Mouse (Mus musculus) erythroblast, embryonic 14.5 days (primary cell): ENCODE data around the gene Krtap9-5.

Experiments
- GATA1 ChIP-seq: IDR thresholded peaks from 2 replicates; pipeline ENCODE4 v1.6.1; 2012; ENCODE audit warnings: low read length, inconsistent platforms, mixed read lengths
- TAL1 ChIP-seq: IDR thresholded peaks from 3 replicates; pipeline ENCODE4 v1.6.1; 2012; ENCODE audit warnings: low read length, inconsistent platforms, mixed read lengths

GRCm38 (mm10) chr11:99935991-99936390, 12.3 kb upstream of the Krtap9-5 start, which contains the start of gene Krtap31-2:
- no peak for TF ChIP-seq TAL1
- no peak for TF ChIP-seq GATA1
